Mouse (Mus musculus) layer of hippocampus, postnatal 14 days (tissue): ENCODE data around the gene Ccdc163. TPM values are rescaled to one million over a fixed set of nuclear protein-coding genes. Genes with fewer than 3 reads are reported as not detected.

Experiments
- DNase-seq, 2 experiments: peaks; one replicate each; pipeline ENCODE4 v3.0.0; 2021 to 2022; ENCODE audit warnings: low spot score in 2 of 2, mixed read lengths in 1 of 2
- total RNA-seq, 2 experiments: library from RNA; stranded (reverse); gene quantifications; 2 replicates each; pipeline ENCODE4 v1.2.3; 2021

The Ccdc163 gene
- total RNA-seq, 2 experiments from 2014 or later: 2.9 to 4.5 TPM

- DNase-seq: no peak
These were observed 68.1 kb downstream of the Ccdc163 start for GRCm38 (mm10) chr4:116776391-116776790.

GRCm38 (mm10) chr4:116777079-116777478, 68.8 kb downstream of the Ccdc163 start:
- DNase-seq: no peak

- DNase-seq: no peak
These were observed 72.2 kb downstream of the Ccdc163 start for GRCm38 (mm10) chr4:116780541-116780940.

- no peak for DNase-seq
These were observed 73.1 kb downstream of the Ccdc163 start for GRCm38 (mm10) chr4:116781366-116781765.

GRCm38 (mm10) chr4:116782171-116782570, 73.9 kb downstream of the Ccdc163 start:
- DNase-seq: no peak

- no peak for DNase-seq
These were observed 78.3 kb downstream of the Ccdc163 start for GRCm38 (mm10) chr4:116786587-116786986.

GRCm38 (mm10) chr4:116787985-116788760, 79.9 kb downstream of the Ccdc163 start:
- DNase-seq: no peak

GRCm38 (mm10) chr4:116788956-116789355, 80.6 kb downstream of the Ccdc163 start:
- peak; percentile 69 to 89 for DNase-seq

- DNase-seq: no peak
These were observed 84.1 kb downstream of the Ccdc163 start for GRCm38 (mm10) chr4:116792453-116792852.

GRCm38 (mm10) chr4:116794273-116794672, 86.0 kb downstream of the Ccdc163 start:
- DNase-seq: no peak

GRCm38 (mm10) chr4:116796442-116797110, 88.3 kb downstream of the Ccdc163 start:
- no peak for DNase-seq

GRCm38 (mm10) chr4:116799901-116800300, 91.6 kb downstream of the Ccdc163 start:
- DNase-seq: no peak

Other genes starting within 250 kb of the Ccdc163 start
- gene Mast2, start 244.3 kb upstream of the Ccdc163 start, total RNA-seq: 100 to 1,000 TPM; 100 to 104 TPM
- 10 to 100 TPM; 20.1 to 20.7 TPM for gene Ipp, start 201.0 kb upstream of the Ccdc163 start, total RNA-seq
- 10 to 100 TPM; 10.3 to 11.1 TPM for gene Tmem69, start 152.6 kb upstream of the Ccdc163 start, total RNA-seq
- gene Gpbp1l1, start 150.9 kb upstream of the Ccdc163 start, total RNA-seq: 10 to 100 TPM; 28.4 to 35.5 TPM
- 1 to 10 TPM; 3.4 to 5.7 TPM for gene Ccdc17, start 111.9 kb upstream of the Ccdc163 start, total RNA-seq
- gene Nasp, start 80.6 kb upstream of the Ccdc163 start, total RNA-seq: 10 to 100 TPM; 44.4 to 50.5 TPM
- 100 to 1,000 TPM; 474 to 484 TPM for gene Akr1a1, start 56.8 kb upstream of the Ccdc163 start, total RNA-seq
- 100 to 1,000 TPM; 185 to 195 TPM for gene Prdx1, start 23.0 kb upstream of the Ccdc163 start, total RNA-seq
- gene Mmachc, start 103 bp upstream of the Ccdc163 start, total RNA-seq: 10 to 100 TPM; 16.0 to 19.0 TPM
- gene Tesk2, start 12.4 kb downstream of the Ccdc163 start, total RNA-seq: 1 to 10 TPM; 5.2 to 5.4 TPM
- 10 to 100 TPM; 12.2 to 13.8 TPM for gene Toe1, start 99.1 kb downstream of the Ccdc163 start, total RNA-seq
- gene Mutyh, start 99.2 kb downstream of the Ccdc163 start, total RNA-seq: 1 to 10 TPM; 2.6 to 3.4 TPM
- 1 to 10 TPM; 3.3 to 3.7 TPM for gene Hpdl, start 113.2 kb downstream of the Ccdc163 start, total RNA-seq
- gene Zswim5, start 168.9 kb downstream of the Ccdc163 start, total RNA-seq: 10 to 100 TPM; 12.2 to 15.8 TPM